Mouse (Mus musculus) stomach, postnatal 0 days (tissue): ENCODE measurements at regions not wholly inside any gene's neighbourhood (a gene's known extent, or its start where the extent isn't known, plus 50 kb on each side); places are given as distances from the start of the nearest gene placed in this dataset.

ENCODE experiments used
- ATAC-seq: fragments of 200-750 bp; cut with Nextera tagmentation; 2 replicates; pipeline ENCODE4 v1.8.0; 2017; ENCODE audit not compliant: low FRiP score, low TSS enrichment
- DNase-seq: peaks from one replicate; pipeline ENCODE4 v3.0.0-alpha.2; 2016; ENCODE audit warnings: low spot score
- H3K27ac ChIP-seq: fragments of 300-500 bp; sonication (generic); replicated peaks from 2 replicates; pipeline ENCODE4 v1.5.1; 2014; ENCODE audit warnings: mild to moderate bottlenecking, control low read depth
- H3K27me3 ChIP-seq: fragments of 300-500 bp; sonication (generic); 2 replicates; pipeline ENCODE4 v1.6.1; 2014; ENCODE audit warnings: low read length; ENCODE audit not compliant: control insufficient read depth, insufficient read depth
- H3K36me3 ChIP-seq: fragments of 300-500 bp; sonication (generic); 2 replicates; pipeline ENCODE4 v1.6.1; 2014; ENCODE audit warnings: low read length, mixed read lengths; ENCODE audit not compliant: control insufficient read depth, insufficient read depth
- H3K4me1 ChIP-seq: fragments of 300-500 bp; sonication (generic); replicated peaks from 2 replicates; pipeline ENCODE4 v1.6.1; 2014; ENCODE audit warnings: antibody characterized with exemption; ENCODE audit not compliant: control insufficient read depth, insufficient read depth
- H3K4me2 ChIP-seq: fragments of 300-500 bp; sonication (generic); replicated peaks from 2 replicates; pipeline ENCODE4 v1.6.1; 2014; ENCODE audit warnings: low read depth, mild to moderate bottlenecking, control low read depth, moderate library complexity
- H3K4me3 ChIP-seq: fragments of 300-500 bp; sonication (generic); 2 replicates; pipeline ENCODE4 v1.5.1; 2014; ENCODE audit warnings: low read depth, low read length, control low read depth
- H3K9ac ChIP-seq: fragments of 300-500 bp; sonication (generic); 2 replicates; pipeline ENCODE4 v1.6.1; 2014; ENCODE audit warnings: mild to moderate bottlenecking, low read length, control low read depth, mixed read lengths
- H3K9me3 ChIP-seq: fragments of 300-500 bp; sonication (generic); 2 replicates; pipeline ENCODE4 v1.6.1; 2016; ENCODE audit warnings: low read length; ENCODE audit not compliant: control insufficient read depth
- CTCF ChIP-seq: IDR thresholded peaks from 2 replicates; pipeline ENCODE4 v1.5.1; 2016; ENCODE audit warnings: antibody characterized with exemption, low read depth, mild to moderate bottlenecking, moderate library complexity
- EP300 ChIP-seq: optimal IDR thresholded peaks from 2 replicates; pipeline ENCODE3; 2016; ENCODE audit warnings: antibody characterized with exemption
- WGBS: fragments of 180-500 bp; shearing (Covaris S2); extraction: QIAGEN DNeasy Blood & Tissue Kit; methylation state at CpG from one replicate; pipeline ENCODE4 v1.1.7; 2014; 5-methylcytosine and 5-hydroxymethylcytosine counted together

DNA sequence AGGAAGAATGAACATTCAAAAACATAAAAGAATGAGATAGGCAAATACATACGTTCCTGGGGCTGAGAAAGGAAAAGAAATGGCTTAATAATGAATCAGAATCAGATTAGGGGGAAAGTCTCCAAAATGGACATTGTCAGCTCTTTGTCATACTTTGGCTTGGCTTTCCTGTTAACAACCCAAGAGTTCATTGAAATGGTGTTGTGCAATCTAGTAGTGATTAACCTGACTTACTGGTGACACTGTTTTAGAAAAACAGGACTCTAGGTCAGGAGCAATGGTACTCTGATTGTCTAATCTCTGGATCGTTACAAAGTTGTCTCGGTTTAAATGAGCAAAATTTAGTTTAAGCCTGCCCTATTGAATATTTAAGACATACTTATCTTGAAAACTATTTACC is 119.5 kb upstream of the Dph6 start:
- Histone ChIP-seq H3K4me3 (no peak overlapping the region), H3K27me3 (no peaks in the 10 kb centered on the region), H3K9ac (no peak overlapping the region), H3K9me3 (no peaks in the 10 kb centered on the region), H3K4me1 (no peaks in the 10 kb centered on the region), H3K27ac (no peak overlapping the region), H3K4me2 (no peak overlapping the region), H3K36me3 (no peaks in the 10 kb centered on the region)
- DNase-seq (no peak), ATAC-seq (no peak)
- 73% methylated on average over 3 of the region's 3 CpGs for WGBS
- no peak for TF ChIP-seq CTCF
- no peak for TF ChIP-seq EP300

DNA sequence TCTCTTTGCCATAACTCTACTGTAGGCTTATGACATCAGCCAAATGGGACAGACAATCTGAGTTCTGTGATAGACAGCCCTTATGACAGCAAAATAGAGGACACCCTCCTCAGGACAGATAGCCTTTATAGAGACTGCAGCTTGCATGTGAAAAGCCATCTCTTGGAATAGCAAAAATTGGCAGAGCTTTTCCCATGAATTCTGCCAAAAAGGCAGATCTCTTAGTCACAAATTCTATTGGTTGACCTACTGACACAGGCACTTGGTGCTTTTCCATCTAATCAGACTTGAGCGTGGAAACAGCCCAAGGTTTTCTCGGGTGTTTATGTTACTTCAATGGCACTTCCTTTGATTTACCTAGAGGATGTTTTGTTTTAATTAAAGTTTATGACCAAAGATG is 120.8 kb upstream of the Dph6 start:
- Histone ChIP-seq H3K9ac (no peak overlapping the region), H3K4me2 (no peak overlapping the region), H3K4me1 (no peaks in the 10 kb centered on the region), H3K4me3 (no peak overlapping the region), H3K27me3 (no peaks in the 10 kb centered on the region), H3K27ac (no peak overlapping the region), H3K36me3 (no peaks in the 10 kb centered on the region), H3K9me3 (no peaks in the 10 kb centered on the region)
- 37% methylated on average over 2 of the region's 2 CpGs for WGBS
- TF ChIP-seq EP300 (no peak), CTCF (no peak)
- DNase-seq = no peak
- no peak for ATAC-seq

GRCm38 (mm10) chr2:114776176-114776575 is 121.4 kb upstream of the Dph6 start:
- H3K4me3 ChIP-seq = no peak overlapping the region
- no peaks in the 10 kb centered on the region for H3K27me3 ChIP-seq
- H3K4me2 ChIP-seq = no peak overlapping the region
- 38% methylated on average over 2 of the region's 2 CpGs for WGBS
- no peaks in the 10 kb centered on the region for H3K9me3 ChIP-seq
- ATAC-seq (no peak), DNase-seq (no peak)
- no peak overlapping the region for H3K9ac ChIP-seq
- H3K36me3 ChIP-seq = no peaks in the 10 kb centered on the region
- TF ChIP-seq EP300 = no peak
- no peak overlapping the region for H3K27ac ChIP-seq
- no peaks in the 10 kb centered on the region for H3K4me1 ChIP-seq

DNA sequence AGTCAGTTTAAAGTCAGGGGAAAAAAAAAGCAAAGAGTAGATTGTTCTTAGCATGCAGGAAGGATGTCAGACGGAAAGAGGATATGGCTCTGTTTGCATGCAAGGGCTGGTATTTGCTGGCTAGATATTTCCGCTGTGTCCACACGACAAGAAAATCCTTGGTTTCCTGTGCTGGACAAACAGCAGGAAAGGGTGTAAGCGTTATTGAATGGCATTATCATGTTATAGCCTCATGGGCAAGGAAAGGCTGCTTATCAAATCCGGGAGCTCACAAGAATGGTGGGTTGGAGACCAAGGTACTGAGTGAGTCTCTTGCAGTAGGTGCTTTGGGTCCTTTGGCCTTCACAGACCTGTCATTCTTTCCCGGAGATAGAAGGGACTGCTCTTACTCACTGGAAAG is 127.7 kb upstream of the Dph6 start:
- TF ChIP-seq EP300 (no peak), CTCF (no peak)

DNA sequence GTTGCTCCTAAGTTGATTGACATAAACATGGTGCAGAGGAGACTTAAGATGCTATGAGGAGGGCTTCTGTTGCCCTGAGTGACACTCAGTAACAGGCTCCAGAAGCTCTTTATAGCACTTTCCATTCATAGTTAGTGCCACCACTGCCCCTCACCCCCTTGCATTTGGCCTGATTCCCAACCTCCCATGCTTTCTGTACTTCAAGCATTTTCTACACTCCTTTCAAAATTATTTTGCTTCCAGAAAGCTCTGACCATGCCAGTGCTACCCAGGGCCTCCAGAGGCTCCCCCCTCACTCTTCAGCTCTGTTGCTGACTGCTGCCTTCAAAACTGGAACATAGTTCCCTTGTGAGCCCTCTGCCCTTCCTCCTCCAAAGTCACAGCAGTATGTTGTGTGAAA is 129.4 kb upstream of the Dph6 start:
- DNase-seq (no peak), ATAC-seq (no peak)
- no peaks in the 10 kb centered on the region for H3K4me1 ChIP-seq
- H3K4me2 ChIP-seq = no peak overlapping the region
- no peaks in the 10 kb centered on the region for H3K36me3 ChIP-seq
- TF ChIP-seq CTCF = no peak
- no peak for TF ChIP-seq EP300
- no peak overlapping the region for H3K4me3 ChIP-seq
- no peaks in the 10 kb centered on the region for H3K27me3 ChIP-seq
- no peak overlapping the region for H3K9ac ChIP-seq
- no peaks in the 10 kb centered on the region for H3K9me3 ChIP-seq
- H3K27ac ChIP-seq = no peak overlapping the region

More for the DNA sequence above, 127.7 kb upstream of the Dph6 start:
- Histone ChIP-seq H3K36me3 (no peaks in the 10 kb centered on the region), H3K9me3 (no peaks in the 10 kb centered on the region), H3K9ac (no peak overlapping the region), H3K27me3 (no peaks in the 10 kb centered on the region), H3K27ac (no peak overlapping the region), H3K4me1 (no peaks in the 10 kb centered on the region), H3K4me2 (no peak overlapping the region), H3K4me3 (no peak overlapping the region)
- WGBS = 53% methylated on average over 6 of the region's 6 CpGs
- DNase-seq (no peak), ATAC-seq (no peak)

DNA sequence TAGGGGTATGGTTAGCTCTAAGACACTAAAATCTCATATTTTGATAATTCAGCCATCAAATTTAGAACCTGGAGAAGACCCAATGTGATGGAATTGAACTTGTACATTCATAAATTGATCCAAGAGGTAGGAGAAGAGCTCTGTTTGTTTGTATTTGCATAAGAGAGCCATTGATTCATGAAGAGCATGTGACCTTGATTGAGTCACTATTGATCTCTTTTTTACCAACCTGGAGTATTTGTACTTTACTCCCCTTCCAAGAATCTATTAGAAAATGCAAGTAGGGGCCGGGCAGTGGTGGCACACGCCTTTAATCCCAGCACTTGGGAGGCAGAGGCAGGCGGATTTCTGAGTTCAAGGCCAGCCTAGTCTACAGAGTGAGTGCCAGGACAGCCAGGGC is 133.5 kb upstream of the Dph6 start:
- no peaks in the 10 kb centered on the region for H3K4me1 ChIP-seq
- H3K27ac ChIP-seq = no peak overlapping the region
- H3K9ac ChIP-seq = no peak overlapping the region
- no peaks in the 10 kb centered on the region for H3K36me3 ChIP-seq
- no peak for ATAC-seq
- no peak for DNase-seq
- H3K27me3 ChIP-seq = no peaks in the 10 kb centered on the region
- 85% methylated on average over 3 of the region's 3 CpGs for WGBS
- no peak overlapping the region for H3K4me2 ChIP-seq
- H3K9me3 ChIP-seq = no peaks in the 10 kb centered on the region
- H3K4me3 ChIP-seq = no peak overlapping the region
- TF ChIP-seq EP300 (no peak), CTCF (no peak)
